ENCODE assay signal across 12 mouse cellular contexts in the genomic region with DNA sequence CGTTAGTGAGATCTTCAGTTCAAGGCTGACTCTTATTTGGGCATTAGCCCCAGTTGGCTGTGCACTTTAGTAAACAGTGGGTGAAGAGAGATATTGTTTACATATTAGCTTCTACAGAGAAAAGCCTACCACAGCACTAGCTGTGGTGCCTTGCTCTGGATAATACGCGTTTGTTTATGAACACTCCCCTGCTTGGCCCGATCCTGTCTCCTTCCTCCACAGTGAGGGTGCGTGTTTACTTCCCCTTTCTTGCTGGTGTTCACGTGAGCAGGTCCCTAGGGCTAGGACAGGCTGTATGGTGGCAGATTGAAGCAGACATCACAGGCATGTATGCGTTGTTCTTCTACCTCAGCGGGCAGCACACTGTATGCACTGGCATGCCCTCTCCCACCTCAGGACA.
"Had no signal": no experiment of that assay in that cellular context is flagged by ENCODE, and none has a peak within 500 bp of the region (broad histone marks: within the 10 kb centered on the region; RNA-seq: fewer than 3 reads in every experiment).

No protein-coding gene starts in this region.

- DNase-seq: kidney, adult 2 months; kidney, postnatal 14 days; lung, postnatal 4 days; right cerebral cortex, adult 18-20 months; right cerebral cortex, postnatal 25 days; thymus, postnatal 4 days had no signal

- H3K4me1 ChIP-seq: limb, embryonic 15.5 days; liver, embryonic 12.5 days had no signal

- H3K9me3 ChIP-seq: kidney, embryonic 15.5 days; limb, embryonic 15.5 days; liver, embryonic 12.5 days; midbrain, embryonic 13.5 days had no signal

- H3K4me3 ChIP-seq: kidney, embryonic 15.5 days; left cerebral cortex, adult 2 months; limb, embryonic 15.5 days; liver, embryonic 12.5 days; midbrain, embryonic 13.5 days had no signal

- H3K36me3 ChIP-seq: kidney, embryonic 15.5 days; limb, embryonic 15.5 days; liver, embryonic 12.5 days; midbrain, embryonic 13.5 days had no signal

- ATAC-seq: liver, embryonic 12.5 days; midbrain, embryonic 13.5 days had no signal

- H3K27me3 ChIP-seq: kidney, embryonic 15.5 days; limb, embryonic 15.5 days; liver, embryonic 12.5 days; midbrain, embryonic 13.5 days had no signal

- H3K27ac ChIP-seq: kidney, embryonic 15.5 days; left cerebral cortex, adult 2 months; limb, embryonic 15.5 days; liver, embryonic 12.5 days; midbrain, embryonic 13.5 days; stomach, postnatal 0 days had no signal
